Mouse (Mus musculus) midbrain, embryonic 13.5 days (tissue): ENCODE data around the gene Tchp. TPM values are rescaled to one million over a fixed set of nuclear protein-coding genes. Genes with fewer than 3 reads are reported as not detected.

ENCODE experiments used
- ATAC-seq: fragments of 200-750 bp; cut with Nextera tagmentation; 2 replicates; pipeline ENCODE4 v1.8.0; 2017; ENCODE audit warnings: mild to moderate bottlenecking, moderate TSS enrichment, moderate library complexity
- H3K27ac ChIP-seq: fragments of 300-500 bp; sonication (generic); 2 replicates; pipeline ENCODE4 v1.5.1; 2015; ENCODE audit warnings: inconsistent platforms, mild to moderate bottlenecking, moderate library complexity
- H3K27me3 ChIP-seq: fragments of 300-500 bp; sonication (generic); 2 replicates; pipeline ENCODE4 v1.6.1; 2015; ENCODE audit warnings: mild to moderate bottlenecking, inconsistent platforms
- H3K36me3 ChIP-seq: fragments of 300-500 bp; sonication (generic); 2 replicates; pipeline ENCODE4 v1.6.1; 2015; ENCODE audit warnings: mild to moderate bottlenecking, inconsistent platforms
- H3K4me1 ChIP-seq: fragments of 300-500 bp; sonication (generic); replicated peaks from 2 replicates; pipeline ENCODE4 v1.6.1; 2015; ENCODE audit warnings: inconsistent platforms
- H3K4me2 ChIP-seq: fragments of 300-500 bp; sonication (generic); replicated peaks from 2 replicates; pipeline ENCODE4 v1.6.1; 2015; ENCODE audit warnings: moderate library complexity, mild to moderate bottlenecking, inconsistent platforms
- H3K4me3 ChIP-seq: fragments of 300-500 bp; sonication (generic); replicated peaks from 2 replicates; pipeline ENCODE4 v1.5.1; 2015; ENCODE audit warnings: mild to moderate bottlenecking, inconsistent platforms
- H3K9ac ChIP-seq: fragments of 300-500 bp; sonication (generic); replicated peaks from 2 replicates; pipeline ENCODE4 v1.6.1; 2015; ENCODE audit warnings: mild to moderate bottlenecking, inconsistent platforms
- H3K9me3 ChIP-seq: fragments of 300-500 bp; sonication (generic); 2 replicates; pipeline ENCODE4 v1.6.1; 2016; ENCODE audit warnings: mild to moderate bottlenecking, inconsistent platforms
- WGBS: fragments of 180-500 bp; shearing (Covaris S2); methylation state at CpG from one replicate; pipeline ENCODE4 v1.1.7; 2015; 5-methylcytosine and 5-hydroxymethylcytosine counted together
- polyA plus RNA-seq: library from polyadenylated mRNA; unstranded; fragments of >200 nt; fragmentation: Nextera tagmentation; extraction: Ambion mirVana; gene quantifications from 2 replicates; pipeline ENCODE4 v1.2.1, GENCODE M21; 2015

Tchp gene
- polyA plus RNA-seq, 1 experiment from 2014 or later, result 19.7 TPM

DNA sequence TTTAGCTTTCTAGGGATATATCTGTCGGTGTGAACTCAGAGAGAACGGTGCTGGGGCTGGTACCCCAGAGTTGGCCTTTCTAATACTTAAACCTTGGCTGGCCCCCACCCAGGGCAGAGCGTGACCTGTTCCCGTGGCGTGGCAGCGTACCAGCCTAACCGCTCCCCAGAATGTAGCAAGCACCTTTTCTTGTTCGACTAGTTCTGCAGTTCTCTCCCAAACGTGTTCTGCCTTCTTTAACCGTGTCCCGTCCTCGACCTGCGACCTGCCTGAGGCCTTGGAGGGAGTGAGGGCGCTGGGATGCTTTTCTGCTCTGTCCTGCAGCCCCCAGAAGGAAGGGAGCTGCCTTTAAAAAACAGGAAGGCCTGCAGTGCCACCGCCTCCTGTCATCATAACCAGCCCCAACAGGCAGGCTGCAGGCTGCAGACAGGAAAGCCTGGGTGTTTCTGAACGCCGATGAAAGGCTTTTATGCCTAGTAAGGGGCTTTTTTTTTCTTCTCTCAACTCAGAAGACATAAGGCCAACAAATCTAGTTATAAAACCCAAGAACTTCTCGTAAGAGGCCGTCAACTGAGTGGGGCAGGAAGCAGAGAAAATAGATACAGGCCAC is 26.8 kb upstream of the Tchp start:
- Histone ChIP-seq H3K4me2 (no peak overlapping the region), H3K4me1 (peaks cover 17% of the 10 kb centered on the region), H3K27ac (no peak overlapping the region), H3K36me3 (peaks cover 17% of the 10 kb centered on the region), H3K4me3 (no peak overlapping the region), H3K27me3 (no peaks in the 10 kb centered on the region), H3K9me3 (no peaks in the 10 kb centered on the region), H3K9ac (0 out of 2 replicates have a peak overlapping the region, but pooled peaks have one; percentile 10)
- WGBS, result 85% methylated on average over 19 of the region's 19 CpGs
- ATAC-seq, result no peak

DNA sequence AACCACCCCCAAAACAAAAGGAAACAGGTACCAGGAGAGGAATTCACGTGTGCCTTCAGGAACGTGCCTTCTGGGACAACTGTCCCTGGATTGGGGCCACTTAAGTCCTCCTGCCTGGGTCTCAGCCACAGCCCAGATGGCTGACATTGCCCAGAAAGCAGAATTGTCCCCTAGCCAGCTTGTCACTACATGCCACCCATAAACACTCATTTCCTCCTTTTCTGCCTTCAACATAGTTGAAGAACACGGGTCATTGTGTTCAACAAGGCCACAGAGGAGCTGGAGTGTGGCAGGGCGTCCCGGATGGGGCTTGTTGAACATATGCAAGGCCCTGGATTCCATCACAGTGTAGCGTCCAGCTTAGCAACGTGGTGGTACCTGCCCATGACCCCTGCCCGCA is 25.8 kb upstream of the Tchp start:
- Histone ChIP-seq H3K27ac (no peak overlapping the region), H3K4me1 (peaks cover 17% of the 10 kb centered on the region), H3K27me3 (no peaks in the 10 kb centered on the region), H3K9me3 (no peaks in the 10 kb centered on the region), H3K36me3 (peaks cover 8% of the 10 kb centered on the region), H3K4me2 (no peak overlapping the region), H3K4me3 (no peak overlapping the region), H3K9ac (no peak overlapping the region)
- no peak for ATAC-seq
- 80% methylated on average over 8 of the region's 8 CpGs for WGBS

DNA sequence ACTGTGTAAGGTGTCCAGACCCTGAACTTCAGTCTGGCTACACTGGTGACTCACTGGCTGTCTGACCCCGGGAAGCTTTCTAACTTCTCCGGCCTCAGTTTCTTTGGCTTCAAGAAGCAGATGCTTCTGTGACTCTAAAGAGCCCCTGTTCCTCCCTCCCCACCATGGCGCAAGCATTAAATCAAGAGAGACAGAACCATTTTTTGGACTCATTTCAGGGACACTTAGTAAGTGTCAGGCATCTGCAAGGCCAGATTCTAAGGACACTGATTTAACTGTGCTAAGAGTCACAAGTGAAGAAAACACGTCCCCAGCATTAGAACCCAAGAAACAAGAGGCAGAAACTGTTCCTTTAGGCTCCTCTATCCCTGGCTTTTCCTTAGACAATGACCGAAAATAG is 21.6 kb upstream of the Tchp start:
- no peaks in the 10 kb centered on the region for H3K27me3 ChIP-seq
- ATAC-seq, result no peak
- no peaks in the 10 kb centered on the region for H3K36me3 ChIP-seq
- no peak overlapping the region for H3K4me3 ChIP-seq
- WGBS, result 96% methylated on average over 5 of the region's 5 CpGs
- H3K9me3 ChIP-seq, result no peaks in the 10 kb centered on the region
- no peak overlapping the region for H3K27ac ChIP-seq
- no peak overlapping the region for H3K4me2 ChIP-seq
- peaks cover 26% of the 10 kb centered on the region for H3K4me1 ChIP-seq
- H3K9ac ChIP-seq, result no peak overlapping the region

DNA sequence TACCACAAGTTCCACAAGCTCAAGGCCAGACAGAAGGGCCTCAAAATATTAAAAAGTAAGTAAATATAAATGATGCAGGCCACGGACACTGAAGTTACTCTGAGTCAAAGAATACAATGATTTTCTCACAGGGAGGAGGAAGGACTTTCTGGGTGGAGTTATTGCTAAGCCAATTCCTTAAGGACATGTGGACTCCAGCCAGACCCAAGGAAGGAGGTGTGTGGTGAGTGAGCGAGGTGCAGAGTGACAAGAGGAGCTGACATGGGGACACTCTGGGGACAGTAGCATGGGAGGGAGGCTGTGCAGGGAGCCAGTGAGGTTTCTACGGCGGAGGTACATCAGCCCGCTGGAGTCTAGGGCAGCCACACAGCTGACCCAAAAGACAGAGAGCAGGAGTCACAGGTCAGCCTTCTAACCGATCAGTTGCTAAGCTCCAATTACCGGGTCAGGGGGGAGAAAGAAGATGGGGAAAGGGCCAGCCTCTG is 20.8 kb upstream of the Tchp start:
- Histone ChIP-seq H3K27me3 (no peaks in the 10 kb centered on the region), H3K4me2 (no peak overlapping the region), H3K4me3 (no peak overlapping the region), H3K9ac (no peak overlapping the region), H3K9me3 (no peaks in the 10 kb centered on the region), H3K27ac (no peak overlapping the region), H3K36me3 (no peaks in the 10 kb centered on the region), H3K4me1 (peaks cover 30% of the 10 kb centered on the region)
- 76% methylated on average over 7 of the region's 7 CpGs for WGBS
- ATAC-seq, result no peak

DNA sequence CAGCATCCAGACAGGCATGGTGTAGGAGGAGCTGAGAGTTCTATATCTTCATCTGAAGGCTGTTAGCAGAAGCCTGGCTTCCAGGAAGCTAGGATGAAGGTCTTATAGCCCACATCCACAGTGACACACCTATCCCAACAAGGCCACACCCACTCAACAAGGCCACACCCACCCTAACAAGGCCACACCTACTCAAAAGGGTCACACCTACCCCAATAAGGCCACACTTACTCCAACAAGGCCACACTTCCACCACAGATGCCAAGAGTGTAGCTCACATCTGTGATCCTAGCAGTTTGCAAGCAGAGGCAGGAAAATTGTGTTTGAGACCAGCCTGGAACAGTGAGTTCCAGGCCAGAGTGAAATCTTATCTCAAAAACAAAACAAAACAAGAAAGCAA is 19.7 kb upstream of the Tchp start:
- H3K4me3 ChIP-seq, result no peak overlapping the region
- peaks cover 28% of the 10 kb centered on the region for H3K4me1 ChIP-seq
- H3K9ac ChIP-seq, result no peak overlapping the region
- H3K4me2 ChIP-seq, result no peak overlapping the region
- no peaks in the 10 kb centered on the region for H3K9me3 ChIP-seq
- H3K27me3 ChIP-seq, result no peaks in the 10 kb centered on the region; the same call in 1 of the 2 replicates
- H3K36me3 ChIP-seq, result no peaks in the 10 kb centered on the region
- ATAC-seq, result no peak
- no peak overlapping the region for H3K27ac ChIP-seq

DNA sequence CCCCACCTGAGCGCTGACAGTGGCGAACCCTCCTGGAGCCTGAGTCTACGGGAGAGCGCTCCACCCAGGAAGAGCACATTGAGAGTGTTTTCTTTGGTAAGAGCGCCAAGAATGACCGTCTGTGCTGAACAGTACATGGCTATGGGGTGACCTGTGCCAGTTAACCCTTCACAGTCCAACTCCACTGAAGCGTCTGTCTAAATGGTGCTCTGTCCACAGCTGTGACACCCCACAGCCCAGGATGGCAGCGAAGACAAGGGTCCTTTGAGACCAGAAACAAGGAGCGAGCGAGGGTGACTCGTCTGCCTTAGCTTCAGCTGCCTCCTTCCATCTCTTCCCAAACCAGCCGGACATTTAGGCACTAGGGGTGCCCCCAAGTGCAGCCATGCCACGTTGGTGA is 18.9 kb upstream of the Tchp start:
- no peaks in the 10 kb centered on the region for H3K36me3 ChIP-seq
- no peak for ATAC-seq
- H3K4me1 ChIP-seq, result peaks cover 26% of the 10 kb centered on the region
- WGBS, result 89% methylated on average over 13 of the region's 13 CpGs
- H3K9ac ChIP-seq, result no peak overlapping the region; the same call in 1 of the 2 replicates
- no peak overlapping the region for H3K27ac ChIP-seq
- H3K27me3 ChIP-seq, result no peaks in the 10 kb centered on the region; the same call in 1 of the 2 replicates
- 0 out of 2 replicates have a peak overlapping the region, but pooled peaks have one; percentile 5 for H3K4me2 ChIP-seq
- H3K4me3 ChIP-seq, result no peak overlapping the region
- no peaks in the 10 kb centered on the region for H3K9me3 ChIP-seq

DNA sequence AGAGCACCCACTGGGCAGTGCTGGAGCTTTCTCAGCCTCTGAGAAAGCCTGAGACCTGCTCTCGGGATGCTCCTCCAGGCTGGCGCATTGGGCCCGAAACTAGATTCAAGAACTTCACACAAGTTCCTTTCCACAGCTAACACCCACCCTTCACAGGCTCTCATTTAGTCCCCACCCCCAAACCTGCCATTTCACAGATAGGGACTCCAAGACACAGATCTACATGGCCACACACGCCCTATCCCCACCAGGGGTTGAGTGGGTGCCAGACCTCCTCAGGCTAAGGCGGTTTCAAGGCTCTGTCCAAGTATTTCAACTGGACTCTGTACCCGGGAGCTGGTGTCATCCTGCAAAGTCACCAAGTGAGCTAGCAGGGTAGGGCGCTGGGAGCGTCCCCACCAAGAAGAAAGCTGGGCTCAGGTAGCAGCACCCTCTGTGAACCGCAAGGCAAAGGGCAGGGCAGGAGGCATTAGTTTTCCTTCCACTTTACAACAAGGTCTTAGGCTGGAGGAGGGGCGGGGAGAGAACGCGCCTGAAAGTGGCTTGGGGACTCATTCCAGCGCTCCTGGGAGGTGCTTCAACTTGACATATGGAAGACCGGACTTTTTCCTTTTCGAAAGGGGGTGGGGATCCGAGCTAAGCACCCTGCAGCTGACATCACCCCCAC is 17.7 kb upstream of the Tchp start:
- peak overlapping the region; percentile 78 for H3K4me3 ChIP-seq
- no peaks in the 10 kb centered on the region for H3K36me3 ChIP-seq
- H3K27me3 ChIP-seq, result no peaks in the 10 kb centered on the region; the same call in 1 of the 2 replicates
- H3K9me3 ChIP-seq, result no peaks in the 10 kb centered on the region
- peaks cover 26% of the 10 kb centered on the region for H3K4me1 ChIP-seq
- 21% methylated on average over 16 of the region's 16 CpGs for WGBS
- peak overlapping the region; percentile 92 for H3K9ac ChIP-seq
- peak overlapping the region; percentile 89 for H3K4me2 ChIP-seq
- H3K27ac ChIP-seq, result no peak overlapping the region
- ATAC-seq, result no peak

DNA sequence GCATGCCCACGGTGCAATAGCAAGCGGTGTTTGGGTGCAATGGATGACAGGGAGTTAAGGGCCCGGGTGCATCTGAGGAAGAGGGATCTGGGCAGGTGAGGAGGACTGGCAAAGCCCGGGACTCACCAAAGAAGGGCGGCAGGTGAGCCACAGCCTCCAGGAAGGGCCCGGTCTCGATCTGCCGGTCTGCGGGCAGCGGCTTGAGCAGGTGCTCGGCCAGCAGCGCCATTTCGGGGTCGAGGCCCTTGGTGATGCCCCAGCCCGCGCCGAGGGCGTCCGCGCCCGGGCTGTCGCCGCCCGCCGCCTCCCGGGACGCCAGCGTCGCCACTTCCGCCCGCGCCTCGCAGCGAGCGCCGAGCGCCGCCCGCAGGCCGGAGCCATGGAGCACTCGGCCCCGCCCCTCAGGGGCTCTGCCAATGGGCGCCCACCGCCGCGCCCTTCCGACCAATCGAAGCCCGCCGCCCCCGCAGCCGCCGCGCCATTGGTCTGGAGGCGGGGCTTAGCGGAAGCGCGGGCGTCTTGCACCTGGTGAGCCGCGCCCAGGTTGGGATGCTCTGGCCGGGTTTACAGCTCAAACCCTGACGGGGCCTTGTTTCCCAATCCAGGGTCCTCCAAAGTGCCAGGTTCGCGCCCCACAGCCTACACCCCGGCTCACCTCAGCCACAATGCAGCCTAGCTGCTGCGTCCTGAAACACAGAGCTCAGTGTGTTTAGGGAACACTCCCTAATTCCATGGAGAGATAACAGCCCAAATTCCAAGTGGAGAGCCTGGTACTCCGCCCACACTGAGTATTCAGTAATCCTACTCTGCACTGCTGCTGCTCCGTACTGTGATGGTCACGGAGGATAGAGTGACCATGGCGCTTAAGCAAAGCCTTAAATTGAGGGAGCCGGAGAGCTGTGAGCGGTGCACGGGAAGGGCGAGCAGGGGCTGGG is 16.7 kb upstream of the Tchp start, which contains the start of gene Gltp:
Gene Gltp, minus strand, starts transcription at position 352 of the 935 bp plus-strand sequence.
- peak; percentile 97 for ATAC-seq
- Histone ChIP-seq H3K4me3 (peak within 1 kb of the TSS; percentile 78), H3K27ac (no peak within 1 kb of the TSS), H3K4me2 (peak within 1 kb of the TSS; percentile 89), H3K4me1 (peaks cover 26% of the 10 kb centered on the region), H3K9me3 (no peaks in the 10 kb centered on the region), H3K27me3 (no peaks in the 10 kb centered on the region; the same call in 1 of the 2 replicates), H3K36me3 (no peaks in the 10 kb centered on the region), H3K9ac (peak within 1 kb of the TSS; percentile 92)
- 4% methylated on average over 75 of the region's 75 CpGs for WGBS

DNA sequence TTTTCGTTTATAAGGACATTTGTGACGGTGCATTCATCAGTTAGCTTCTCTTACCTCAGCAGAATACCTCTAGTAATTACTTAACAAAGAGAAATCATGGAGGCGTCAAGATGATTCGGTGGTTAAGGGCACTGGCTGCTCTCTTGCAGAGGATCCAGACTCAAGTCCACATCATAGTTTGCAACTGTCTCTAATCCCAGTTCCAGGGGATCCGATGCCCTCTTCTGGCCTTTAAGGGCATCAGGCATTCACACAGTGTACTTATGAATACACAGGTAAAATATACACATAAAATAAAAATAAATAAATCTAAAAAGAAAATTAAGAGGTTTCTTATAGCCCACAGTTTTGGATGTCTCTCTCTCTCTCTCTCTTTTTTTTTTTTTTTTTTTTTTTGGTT is 11.8 kb upstream of the Tchp start:
- Histone ChIP-seq H3K27me3 (no peaks in the 10 kb centered on the region; the same call in 1 of the 2 replicates), H3K4me2 (no peak overlapping the region)
- ATAC-seq, result no peak

DNA sequence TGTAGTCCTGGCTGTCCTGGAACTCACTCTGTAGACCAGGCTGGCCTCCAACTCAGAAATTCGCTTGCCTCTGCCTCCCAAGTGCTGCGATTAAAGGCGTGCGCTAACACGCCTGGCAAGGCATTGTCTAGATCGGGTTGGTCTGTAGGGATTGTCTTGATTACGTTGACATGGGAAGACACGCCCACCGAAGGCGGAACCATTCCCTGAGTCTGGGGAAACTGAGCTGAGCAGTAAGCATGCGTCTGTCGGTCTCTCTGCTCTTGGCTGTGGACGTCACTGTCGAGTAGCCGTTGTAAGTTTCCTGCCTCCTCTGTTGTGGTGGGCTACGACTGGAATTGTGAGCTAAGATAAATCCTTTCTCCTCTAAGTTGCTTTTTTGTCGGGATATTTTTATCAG is 10.6 kb upstream of the Tchp start:
- H3K36me3 ChIP-seq, result no peaks in the 10 kb centered on the region
- H3K9ac ChIP-seq, result no peak overlapping the region
- H3K4me2 ChIP-seq, result no peak overlapping the region
- H3K4me1 ChIP-seq, result no peaks in the 10 kb centered on the region
- 87% methylated on average over 17 of the region's 17 CpGs for WGBS
- no peak overlapping the region for H3K4me3 ChIP-seq
- no peak overlapping the region for H3K27ac ChIP-seq
- no peaks in the 10 kb centered on the region for H3K9me3 ChIP-seq
- H3K27me3 ChIP-seq, result no peaks in the 10 kb centered on the region; the same call in 1 of the 2 replicates
- no peak for ATAC-seq

More for the DNA sequence above, 11.8 kb upstream of the Tchp start:
- H3K9ac ChIP-seq, result no peak overlapping the region
- 71% methylated on average over 5 of the region's 5 CpGs for WGBS
- H3K9me3 ChIP-seq, result no peaks in the 10 kb centered on the region
- H3K36me3 ChIP-seq, result no peaks in the 10 kb centered on the region
- H3K4me1 ChIP-seq, result peaks cover 4% of the 10 kb centered on the region
- H3K4me3 ChIP-seq, result no peak overlapping the region
- H3K27ac ChIP-seq, result no peak overlapping the region

DNA sequence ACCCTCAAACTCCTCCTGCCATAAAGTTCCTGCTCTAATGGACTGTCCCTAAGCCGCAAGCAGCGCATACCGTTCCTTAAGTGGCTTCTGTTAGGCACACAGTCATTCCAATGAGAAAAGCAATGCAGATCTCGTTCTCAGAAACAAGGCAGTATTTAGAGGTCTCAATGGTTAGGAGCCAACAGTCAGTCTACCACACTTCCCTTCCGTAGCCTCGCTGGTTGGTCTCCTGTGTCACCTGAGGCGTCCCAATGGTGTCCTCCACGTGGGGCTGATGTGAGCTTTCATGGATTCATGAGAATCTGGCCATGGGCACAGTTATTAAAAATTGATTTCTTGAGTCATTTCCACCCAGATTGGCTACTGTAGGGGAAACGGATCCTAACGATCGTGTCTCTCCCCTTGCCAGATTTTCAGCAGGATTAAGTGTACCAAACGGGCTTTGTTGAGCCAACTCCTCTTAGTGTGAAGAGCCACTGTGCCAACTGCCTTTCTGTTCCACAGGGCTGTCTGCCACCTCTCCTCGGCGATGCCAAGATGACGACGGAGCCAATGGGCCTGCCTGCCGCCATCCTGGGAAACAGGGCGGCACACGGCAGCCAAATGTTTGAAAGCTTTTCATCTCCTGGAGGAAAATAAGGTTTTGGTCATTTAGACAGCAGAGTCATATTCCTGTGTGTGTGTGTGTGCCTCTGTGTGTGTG is 9.4 kb upstream of the Tchp start:
- no peak for ATAC-seq
- no peaks in the 10 kb centered on the region for H3K27me3 ChIP-seq
- H3K9ac ChIP-seq, result no peak overlapping the region
- H3K4me1 ChIP-seq, result no peaks in the 10 kb centered on the region
- no peak overlapping the region for H3K27ac ChIP-seq
- WGBS, result 90% methylated on average over 19 of the region's 19 CpGs
- H3K4me2 ChIP-seq, result no peak overlapping the region
- H3K9me3 ChIP-seq, result no peaks in the 10 kb centered on the region
- no peaks in the 10 kb centered on the region for H3K36me3 ChIP-seq
- H3K4me3 ChIP-seq, result no peak overlapping the region
